Mouse (Mus musculus) adrenal gland, postnatal 36 days (tissue): ENCODE measurements around the gene Flywch2. TPM values are rescaled to one million over a fixed set of nuclear protein-coding genes. Genes with fewer than 3 reads are reported as not detected.
A peak's percentile ranks its signal among the peaks of the same experiment; 100 is the strongest.

ENCODE experiments used
- microRNA-seq: library from miRNA; unstranded; fragments of <30 nt; microRNA quantifications from one replicate; pipeline ENCODE4 v1.2.0, GENCODE M21; 2021
- total RNA-seq, 2 experiments: library from RNA; stranded (reverse); gene quantifications; 2 replicates each; pipeline ENCODE4 v1.2.3; 2021

Flywch2 gene
- total RNA-seq, 2 experiments from 2014 or later, result 6.9 to 8.8 TPM

Small RNA genes within 50 kb of the gene (microRNA-seq; reads per million reads assigned to microRNA genes)
- gene Mir5125, result 2.5 reads per million, percentile 3 among the genes with 10 or more reads in this experiment

Other genes with a start within 250 kb of the Flywch2 start
- gene Zfp213, start 221.8 kb downstream of the Flywch2 start, total RNA-seq, result 10 to 100 TPM; 10.3 to 12.1 TPM
- 10 to 100 TPM in 1 of 2 experiments, 1 to 10 TPM in 1; 7.0 to 11.4 TPM for gene Zfp13, start 186.6 kb downstream of the Flywch2 start, total RNA-seq
- gene Zscan10, start 185.2 kb downstream of the Flywch2 start, total RNA-seq, result not detected
- under 1 TPM; 0.20 TPM for gene Mmp25, start 140.8 kb downstream of the Flywch2 start, total RNA-seq
- gene Bicdl2, start 125.6 kb downstream of the Flywch2 start, total RNA-seq, result not detected
- gene Hcfc1r1, start 112.5 kb downstream of the Flywch2 start, total RNA-seq, result 100 to 1,000 TPM; 125 to 143 TPM
- 10 to 100 TPM; 28.6 to 30.3 TPM for gene Thoc6, start 112.2 kb downstream of the Flywch2 start, total RNA-seq
- 100 to 1,000 TPM; 116 to 301 TPM for gene Tnfrsf12a, start 108.6 kb downstream of the Flywch2 start, total RNA-seq
- not detected for gene Cldn6, start 106.8 kb downstream of the Flywch2 start, total RNA-seq
- not detected for gene Cldn9, start 102.1 kb downstream of the Flywch2 start, total RNA-seq
- 10 to 100 TPM in 1 of 2 experiments, 1 to 10 TPM in 1; 7.7 to 23.0 TPM for gene 1520401A03Rik, start 63.3 kb downstream of the Flywch2 start, total RNA-seq
- 1 to 10 TPM; 4.0 to 5.6 TPM for gene Pkmyt1, start 59.7 kb downstream of the Flywch2 start, total RNA-seq
- gene Paqr4, start 45.2 kb downstream of the Flywch2 start, total RNA-seq, result 10 to 100 TPM in 1 of 2 experiments, 1 to 10 TPM in 1; 9.9 to 13.9 TPM
- not detected for gene Kremen2, start 40.2 kb downstream of the Flywch2 start, total RNA-seq
- 10 to 100 TPM; 60.2 to 61.4 TPM for gene Flywch1, start 14.5 kb downstream of the Flywch2 start, total RNA-seq
- gene Srrm2, start 4.5 kb upstream of the Flywch2 start, total RNA-seq, result 100 to 1,000 TPM; 435 to 589 TPM
- gene Elob, start 43.1 kb upstream of the Flywch2 start, total RNA-seq, result 100 to 1,000 TPM; 400 to 416 TPM
- gene Prss33, start 50.0 kb upstream of the Flywch2 start, total RNA-seq, result not detected
- gene Prss32, start 57.8 kb upstream of the Flywch2 start, total RNA-seq, result not detected
- under 1 TPM; 0.36 to 0.89 TPM for gene Prss41, start 58.1 kb upstream of the Flywch2 start, total RNA-seq
- gene Prss21, start 82.0 kb upstream of the Flywch2 start, total RNA-seq, result not detected
- not detected for gene Dcpp1, start 94.8 kb upstream of the Flywch2 start, total RNA-seq
- gene Dcpp2, start 94.8 kb upstream of the Flywch2 start, total RNA-seq, result not detected
- not detected for gene Dcpp3, start 131.4 kb upstream of the Flywch2 start, total RNA-seq
- not detected for gene Sbp, start 155.6 kb upstream of the Flywch2 start, total RNA-seq
- gene Sbpl, start 169.2 kb upstream of the Flywch2 start, total RNA-seq, result not detected
- gene Prss30, start 194.5 kb upstream of the Flywch2 start, total RNA-seq, result under 1 TPM; 0.23 to 0.33 TPM
- not detected for gene Prss22, start 212.0 kb upstream of the Flywch2 start, total RNA-seq